Mouse (Mus musculus): ENCODE measurements at regions not wholly inside any gene's neighbourhood (a gene's known extent, or its start where the extent isn't known, plus 50 kb on each side); places are given as distances from the start of the nearest gene placed in this dataset.

- H3K36me3 ChIP-seq (ENCODE audit: control insufficient read depth, insufficient read depth, low read length) = no peaks in the 10 kb centered on the region
- no peak overlapping the region for H3K4me3 ChIP-seq (ENCODE audit: low read depth, low read length)
- WGBS = 75% methylated on average over 3 of the region's 3 CpGs
- H3K4me1 ChIP-seq (ENCODE audit: control insufficient read depth, insufficient read depth, low read length) = no peaks in the 10 kb centered on the region
- no peaks in the 10 kb centered on the region for H3K9me3 ChIP-seq (replicated peaks; ENCODE audit: control insufficient read depth, low read length)
- no peak overlapping the region for H3K4me2 ChIP-seq (ENCODE audit: low read length)
- H3K27me3 ChIP-seq (replicated peaks; ENCODE audit: control insufficient read depth, insufficient read depth, low read length) = no peaks in the 10 kb centered on the region
- no peak overlapping the region for H3K27ac ChIP-seq (ENCODE audit: low read depth, low read length)
- H3K9ac ChIP-seq (ENCODE audit: low read length) = no peak overlapping the region
- ATAC-seq = no peak
- DNase-seq (ENCODE audit: low spot score) = no peak
Measured at GRCm38 (mm10) chr14:54101775-54102174, 152.1 kb downstream of the Dad1 start.

- H3K4me2 ChIP-seq (ENCODE audit: low read length) = no peak overlapping the region
- no peak for ATAC-seq
- no peak overlapping the region for H3K27ac ChIP-seq (ENCODE audit: low read depth, low read length)
- no peaks in the 10 kb centered on the region for H3K27me3 ChIP-seq (replicated peaks; ENCODE audit: control insufficient read depth, insufficient read depth, low read length)
- no peaks in the 10 kb centered on the region for H3K36me3 ChIP-seq (ENCODE audit: control insufficient read depth, insufficient read depth, low read length)
- WGBS = 94% methylated on average over 6 of the region's 6 CpGs
- no peak overlapping the region for H3K9ac ChIP-seq (ENCODE audit: low read length)
- DNase-seq (ENCODE audit: low spot score) = no peak
- no peaks in the 10 kb centered on the region for H3K9me3 ChIP-seq (replicated peaks; ENCODE audit: control insufficient read depth, low read length)
- no peaks in the 10 kb centered on the region for H3K4me1 ChIP-seq (ENCODE audit: control insufficient read depth, insufficient read depth, low read length)
- no peak overlapping the region for H3K4me3 ChIP-seq (ENCODE audit: low read depth, low read length)
Measured at GRCm38 (mm10) chr14:54099360-54099759, 154.5 kb downstream of the Dad1 start.

- H3K9ac ChIP-seq (ENCODE audit: low read length) = no peak overlapping the region
- H3K4me3 ChIP-seq (ENCODE audit: low read depth, low read length) = no peak overlapping the region
- DNase-seq (ENCODE audit: low spot score) (no peak), ATAC-seq (no peak)
- no peaks in the 10 kb centered on the region for H3K36me3 ChIP-seq (ENCODE audit: control insufficient read depth, insufficient read depth, low read length)
- no peaks in the 10 kb centered on the region for H3K9me3 ChIP-seq (replicated peaks; ENCODE audit: control insufficient read depth, low read length)
- no peak overlapping the region for H3K27ac ChIP-seq (ENCODE audit: low read depth, low read length)
- no peak overlapping the region for H3K4me2 ChIP-seq (ENCODE audit: low read length)
- 78% methylated on average over 10 of the region's 10 CpGs for WGBS
- H3K4me1 ChIP-seq (ENCODE audit: control insufficient read depth, insufficient read depth, low read length) = no peaks in the 10 kb centered on the region
- no peaks in the 10 kb centered on the region for H3K27me3 ChIP-seq (replicated peaks; ENCODE audit: control insufficient read depth, insufficient read depth, low read length)
Measured at GRCm38 (mm10) chr14:54098122-54098775, 155.7 kb downstream of the Dad1 start.

GRCm38 (mm10) chr14:54097026-54097425, 156.9 kb downstream of the Dad1 start:
- no peak for ATAC-seq
- WGBS = 75% methylated on average over 2 of the region's 2 CpGs
- H3K36me3 ChIP-seq (ENCODE audit: control insufficient read depth, insufficient read depth, low read length) = no peaks in the 10 kb centered on the region
- H3K4me1 ChIP-seq (ENCODE audit: control insufficient read depth, insufficient read depth, low read length) = no peaks in the 10 kb centered on the region
- no peak for DNase-seq (ENCODE audit: low spot score)
- H3K9me3 ChIP-seq (replicated peaks; ENCODE audit: control insufficient read depth, low read length) = no peaks in the 10 kb centered on the region
- H3K9ac ChIP-seq (ENCODE audit: low read length) = no peak overlapping the region
- no peak overlapping the region for H3K27ac ChIP-seq (ENCODE audit: low read depth, low read length)
- no peak overlapping the region for H3K4me3 ChIP-seq (ENCODE audit: low read depth, low read length)
- H3K27me3 ChIP-seq (replicated peaks; ENCODE audit: control insufficient read depth, insufficient read depth, low read length) = no peaks in the 10 kb centered on the region
- H3K4me2 ChIP-seq (ENCODE audit: low read length) = no peak overlapping the region

GRCm38 (mm10) chr14:54092444-54092843, 161.5 kb downstream of the Dad1 start:
- Histone ChIP-seq H3K36me3 (ENCODE audit: control insufficient read depth, insufficient read depth, low read length) (no peaks in the 10 kb centered on the region), H3K9ac (ENCODE audit: low read length) (no peak overlapping the region), H3K27ac (ENCODE audit: low read depth, low read length) (no peak overlapping the region), H3K4me2 (ENCODE audit: low read length) (no peak overlapping the region), H3K9me3 (replicated peaks; ENCODE audit: control insufficient read depth, low read length) (no peaks in the 10 kb centered on the region), H3K27me3 (replicated peaks; ENCODE audit: control insufficient read depth, insufficient read depth, low read length) (no peaks in the 10 kb centered on the region), H3K4me1 (ENCODE audit: control insufficient read depth, insufficient read depth, low read length) (no peaks in the 10 kb centered on the region), H3K4me3 (ENCODE audit: low read depth, low read length) (no peak overlapping the region)
- WGBS = 90% methylated on average over 6 of the region's 6 CpGs
- DNase-seq (ENCODE audit: low spot score) (no peak), ATAC-seq (no peak)

- H3K9ac ChIP-seq (ENCODE audit: low read length) = no peak overlapping the region
- H3K9me3 ChIP-seq (replicated peaks; ENCODE audit: control insufficient read depth, low read length) = no peaks in the 10 kb centered on the region
- 64% methylated on average over 11 of the region's 11 CpGs for WGBS
- no peaks in the 10 kb centered on the region for H3K27me3 ChIP-seq (replicated peaks; ENCODE audit: control insufficient read depth, insufficient read depth, low read length)
- no peak overlapping the region for H3K4me2 ChIP-seq (ENCODE audit: low read length)
- no peaks in the 10 kb centered on the region for H3K4me1 ChIP-seq (ENCODE audit: control insufficient read depth, insufficient read depth, low read length)
- ATAC-seq (no peak), DNase-seq (ENCODE audit: low spot score) (no peak)
- no peak overlapping the region for H3K4me3 ChIP-seq (ENCODE audit: low read depth, low read length)
- H3K27ac ChIP-seq (ENCODE audit: low read depth, low read length) = no peak overlapping the region
- no peaks in the 10 kb centered on the region for H3K36me3 ChIP-seq (ENCODE audit: control insufficient read depth, insufficient read depth, low read length)
Measured at GRCm38 (mm10) chr14:54086660-54087059, 167.2 kb downstream of the Dad1 start.

GRCm38 (mm10) chr14:54074659-54075058, 179.2 kb downstream of the Dad1 start:
- no peak for ATAC-seq
- 86% methylated on average over 3 of the region's 3 CpGs for WGBS
- no peaks in the 10 kb centered on the region for H3K9me3 ChIP-seq (replicated peaks; ENCODE audit: control insufficient read depth, low read length)
- no peak overlapping the region for H3K27ac ChIP-seq (ENCODE audit: low read depth, low read length)
- H3K9ac ChIP-seq (ENCODE audit: low read length) = no peak overlapping the region
- H3K4me1 ChIP-seq (ENCODE audit: control insufficient read depth, insufficient read depth, low read length) = no peaks in the 10 kb centered on the region
- H3K36me3 ChIP-seq (ENCODE audit: control insufficient read depth, insufficient read depth, low read length) = no peaks in the 10 kb centered on the region
- DNase-seq (ENCODE audit: low spot score) = no peak
- H3K4me3 ChIP-seq (ENCODE audit: low read depth, low read length) = no peak overlapping the region
- no peak overlapping the region for H3K4me2 ChIP-seq (ENCODE audit: low read length)
- H3K27me3 ChIP-seq (replicated peaks; ENCODE audit: control insufficient read depth, insufficient read depth, low read length) = no peaks in the 10 kb centered on the region

- Histone ChIP-seq H3K4me2 (ENCODE audit: low read length) (no peak overlapping the region), H3K9ac (ENCODE audit: low read length) (no peak overlapping the region), H3K4me1 (ENCODE audit: control insufficient read depth, insufficient read depth, low read length) (no peaks in the 10 kb centered on the region), H3K4me3 (ENCODE audit: low read depth, low read length) (no peak overlapping the region), H3K9me3 (replicated peaks; ENCODE audit: control insufficient read depth, low read length) (no peaks in the 10 kb centered on the region), H3K36me3 (ENCODE audit: control insufficient read depth, insufficient read depth, low read length) (no peaks in the 10 kb centered on the region), H3K27me3 (replicated peaks; ENCODE audit: control insufficient read depth, insufficient read depth, low read length) (no peaks in the 10 kb centered on the region), H3K27ac (ENCODE audit: low read depth, low read length) (no peak overlapping the region)
- 84% methylated on average over 10 of the region's 10 CpGs for WGBS
- DNase-seq (ENCODE audit: low spot score) (no peak), ATAC-seq (no peak)
Measured at GRCm38 (mm10) chr14:54072283-54072912, 181.5 kb downstream of the Dad1 start.

GRCm38 (mm10) chr14:54070240-54070639, 183.7 kb downstream of the Dad1 start:
- no peaks in the 10 kb centered on the region for H3K9me3 ChIP-seq (replicated peaks; ENCODE audit: control insufficient read depth, low read length)
- H3K4me2 ChIP-seq (ENCODE audit: low read length) = no peak overlapping the region
- no peak for ATAC-seq

More at GRCm38 (mm10) chr14:54070240-54070639, 183.7 kb downstream of the Dad1 start:
- Histone ChIP-seq H3K9ac (ENCODE audit: low read length) (no peak overlapping the region), H3K27ac (ENCODE audit: low read depth, low read length) (no peak overlapping the region), H3K4me1 (ENCODE audit: control insufficient read depth, insufficient read depth, low read length) (no peaks in the 10 kb centered on the region), H3K27me3 (replicated peaks; ENCODE audit: control insufficient read depth, insufficient read depth, low read length) (no peaks in the 10 kb centered on the region), H3K36me3 (ENCODE audit: control insufficient read depth, insufficient read depth, low read length) (no peaks in the 10 kb centered on the region), H3K4me3 (ENCODE audit: low read depth, low read length) (no peak overlapping the region)
- DNase-seq (ENCODE audit: low spot score) = no peak

Data from forebrain, embryonic 14.5 days (tissue).